In genomic region chr9:34714996-34715619, GRCm38 (mm10) we compare ENCODE assay signal across 14 mouse cellular contexts.
"Had no signal": no experiment of that assay in that cellular context is flagged by ENCODE, and none has a peak within 500 bp of the region (broad histone marks: within the 10 kb centered on the region; RNA-seq: fewer than 3 reads in every experiment).

No protein-coding gene starts in this region.

- H3K4me1 ChIP-seq: liver, embryonic 13.5 days had no signal

- H3K36me3 ChIP-seq: liver, embryonic 13.5 days; midbrain, embryonic 13.5 days had no signal

- H3K27me3 ChIP-seq: liver, embryonic 13.5 days had no signal

- H3K4me2 ChIP-seq: liver, embryonic 13.5 days; midbrain, embryonic 13.5 days had no signal

- H3K4me3 ChIP-seq: layer of hippocampus, adult 2 months; liver, embryonic 13.5 days; midbrain, embryonic 13.5 days had no signal

- H3K27ac ChIP-seq: layer of hippocampus, adult 2 months; liver, embryonic 13.5 days; midbrain, embryonic 13.5 days had no signal

- H3K9me3 ChIP-seq: liver, embryonic 13.5 days; midbrain, embryonic 13.5 days had no signal

- DNase-seq: kidney, adult 18-20 months; kidney, adult 9 months; kidney, postnatal 14 days; layer of hippocampus, adult 9-11 months; liver, embryonic 13.5 days; lung, adult 2 months; lung, postnatal 14 days; lung, postnatal 4 days; right cerebral cortex, postnatal 25 days; spleen, adult 18-20 months; thymus, adult 18-20 months; thymus, postnatal 36 days had no signal

- H3K9ac ChIP-seq: liver, embryonic 13.5 days; midbrain, embryonic 13.5 days had no signal

- ATAC-seq: midbrain, embryonic 13.5 days had no signal
